Mouse (Mus musculus) forebrain, embryonic 10.5 days (tissue): ENCODE measurements around the gene Sprr1a. TPM values are rescaled to one million over a fixed set of nuclear protein-coding genes. Genes with fewer than 3 reads are reported as not detected.
"Not testable (repeated sequence)": the region's sequence is repeated elsewhere in the genome, so short reads cannot be mapped to it uniquely, and the experiment has no call there.

Source experiments
- DNase-seq: peaks from one replicate; pipeline ENCODE4 v3.0.0-alpha.2; 2017; ENCODE audit warnings: low spot score; ENCODE audit errors: extremely low spot score
- H3K27ac ChIP-seq: fragments of 300-500 bp; sonication (generic); 2 replicates; pipeline ENCODE4 v1.5.1; 2016; ENCODE audit warnings: mild to moderate bottlenecking
- H3K27me3 ChIP-seq: fragments of 300-500 bp; sonication (generic); 2 replicates; pipeline ENCODE4 v1.6.1; 2016; ENCODE audit warnings: mild to moderate bottlenecking; ENCODE audit not compliant: poor library complexity, severe bottlenecking
- H3K36me3 ChIP-seq: fragments of 300-500 bp; sonication (generic); replicated peaks from 2 replicates; pipeline ENCODE4 v1.6.1; 2016; ENCODE audit warnings: mild to moderate bottlenecking, moderate library complexity
- H3K4me1 ChIP-seq: fragments of 300-500 bp; sonication (generic); 2 replicates; pipeline ENCODE4 v1.6.1; 2016
- H3K4me3 ChIP-seq: fragments of 300-500 bp; sonication (generic); 2 replicates; pipeline ENCODE4 v1.5.1; 2016; ENCODE audit warnings: mild to moderate bottlenecking, moderate library complexity
- H3K9me3 ChIP-seq: fragments of 300-500 bp; sonication (generic); 2 replicates; pipeline ENCODE4 v1.6.1; 2016; ENCODE audit warnings: mild to moderate bottlenecking, moderate library complexity
- WGBS: fragments of 180-500 bp; shearing (Covaris S2); methylation state at CpG from one replicate; pipeline ENCODE4 v1.1.7; 2016; 5-methylcytosine and 5-hydroxymethylcytosine counted together
- polyA plus RNA-seq: library from polyadenylated mRNA; unstranded; fragments of >200 nt; fragmentation: Nextera tagmentation; extraction: Ambion mirVana; gene quantifications from 2 replicates; pipeline ENCODE4 v1.2.1, GENCODE M21; 2016

The Sprr1a gene
- not detected in 2 replicates for polyA plus RNA-seq

DNA sequence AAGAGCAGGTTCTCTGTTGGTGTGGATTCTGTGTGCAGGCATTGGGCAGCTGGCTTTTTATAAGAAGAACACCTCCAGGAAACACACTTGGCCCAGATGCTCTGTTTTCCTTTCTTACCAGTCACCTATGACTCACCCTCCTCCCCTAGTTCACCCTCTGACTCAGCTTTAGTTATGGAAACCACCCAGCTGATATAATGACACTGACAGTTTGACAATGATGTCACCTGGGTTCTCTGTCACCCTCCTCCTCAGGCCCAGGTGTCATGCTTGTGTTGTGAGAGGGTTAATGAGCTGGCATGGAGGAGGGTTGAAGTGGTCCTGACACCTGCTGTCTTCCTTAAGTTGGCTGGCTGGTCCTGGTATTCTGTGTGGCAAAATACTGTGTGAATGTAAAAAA lies at the start of gene Sprr1a:
TSS of gene Sprr1a (minus strand) at position 33 of the 400 bp plus-strand sequence.
- H3K36me3 ChIP-seq, result no peaks in the 10 kb centered on the region
- no peaks in the 10 kb centered on the region for H3K4me1 ChIP-seq
- H3K27ac ChIP-seq, result no peak within 1 kb of the TSS
- no peak for DNase-seq
- no peaks in the 10 kb centered on the region for H3K9me3 ChIP-seq
- no peak within 1 kb of the TSS for H3K4me3 ChIP-seq
- H3K27me3 ChIP-seq, result no peaks in the 10 kb centered on the region

- Histone ChIP-seq H3K9me3 (no peaks in the 10 kb centered on the region), H3K4me3 (no peak within 1 kb of the TSS), H3K27me3 (no peaks in the 10 kb centered on the region), H3K36me3 (no peaks in the 10 kb centered on the region), H3K4me1 (no peaks in the 10 kb centered on the region), H3K27ac (no peak within 1 kb of the TSS)
- WGBS, result 90% methylated on average over 3 of the region's 3 CpGs
- DNase-seq, result no peak
Observed at GRCm38 (mm10) chr3:92534411-92534810, 48.7 kb upstream of the Sprr1a start, which contains the start of gene 2310046K23Rik. Gene 2310046K23Rik, minus strand, starts transcription at chr3:92534511.

- no peaks in the 10 kb centered on the region for H3K4me1 ChIP-seq
- no peaks in the 10 kb centered on the region for H3K9me3 ChIP-seq
- no peak overlapping the region for H3K27ac ChIP-seq
- no peak for DNase-seq
- no peaks in the 10 kb centered on the region for H3K27me3 ChIP-seq
- H3K36me3 ChIP-seq, result no peaks in the 10 kb centered on the region
- no peak overlapping the region for H3K4me3 ChIP-seq
Observed at GRCm38 (mm10) chr3:92512325-92512724, 26.6 kb upstream of the Sprr1a start.

- DNase-seq, result no peak
- Histone ChIP-seq H3K4me3 (no peak overlapping the region), H3K36me3 (no peaks in the 10 kb centered on the region), H3K27ac (no peak overlapping the region), H3K27me3 (no peaks in the 10 kb centered on the region), H3K9me3 (no peaks in the 10 kb centered on the region), H3K4me1 (no peaks in the 10 kb centered on the region)
Observed at GRCm38 (mm10) chr3:92510786-92511185, 25.1 kb upstream of the Sprr1a start.

GRCm38 (mm10) chr3:92508185-92508584 lies 22.5 kb upstream of the Sprr1a start:
- H3K27ac ChIP-seq, result no peak overlapping the region
- DNase-seq, result no peak
- WGBS, result 88% methylated on average over 1 of the region's 1 CpGs

GRCm38 (mm10) chr3:92503528-92503927 lies 17.8 kb upstream of the Sprr1a start:
- Histone ChIP-seq H3K27ac (no peak overlapping the region), H3K9me3 (no peaks in the 10 kb centered on the region), H3K4me3 (no peak overlapping the region), H3K27me3 (no peaks in the 10 kb centered on the region), H3K36me3 (no peaks in the 10 kb centered on the region), H3K4me1 (no peaks in the 10 kb centered on the region)
- DNase-seq, result no peak

More at GRCm38 (mm10) chr3:92508185-92508584, 22.5 kb upstream of the Sprr1a start:
- Histone ChIP-seq H3K4me3 (no peak overlapping the region), H3K9me3 (no peaks in the 10 kb centered on the region), H3K36me3 (no peaks in the 10 kb centered on the region), H3K27me3 (no peaks in the 10 kb centered on the region), H3K4me1 (no peaks in the 10 kb centered on the region)

GRCm38 (mm10) chr3:92500393-92500792 lies 14.7 kb upstream of the Sprr1a start, which contains the start of gene Sprr4:
Gene Sprr4, minus strand, starts transcription at chr3:92500493.
- no peaks in the 10 kb centered on the region for H3K27me3 ChIP-seq
- 97% methylated on average over 1 of the region's 1 CpGs for WGBS
- DNase-seq, result no peak

GRCm38 (mm10) chr3:92490262-92490661 lies 4.6 kb upstream of the Sprr1a start:
- H3K4me1 ChIP-seq, H3K36me3 ChIP-seq, H3K4me3 ChIP-seq, H3K9me3 ChIP-seq, DNase-seq, H3K27me3 ChIP-seq, H3K27ac ChIP-seq: not testable (repeated sequence)

More at GRCm38 (mm10) chr3:92500393-92500792, 14.7 kb upstream of the Sprr1a start, which contains the start of gene Sprr4:
- H3K4me3 ChIP-seq, result no peak within 1 kb of the TSS
- H3K4me1 ChIP-seq, result no peaks in the 10 kb centered on the region
- H3K36me3 ChIP-seq, result no peaks in the 10 kb centered on the region
- no peaks in the 10 kb centered on the region for H3K9me3 ChIP-seq
- no peak within 1 kb of the TSS for H3K27ac ChIP-seq

DNA sequence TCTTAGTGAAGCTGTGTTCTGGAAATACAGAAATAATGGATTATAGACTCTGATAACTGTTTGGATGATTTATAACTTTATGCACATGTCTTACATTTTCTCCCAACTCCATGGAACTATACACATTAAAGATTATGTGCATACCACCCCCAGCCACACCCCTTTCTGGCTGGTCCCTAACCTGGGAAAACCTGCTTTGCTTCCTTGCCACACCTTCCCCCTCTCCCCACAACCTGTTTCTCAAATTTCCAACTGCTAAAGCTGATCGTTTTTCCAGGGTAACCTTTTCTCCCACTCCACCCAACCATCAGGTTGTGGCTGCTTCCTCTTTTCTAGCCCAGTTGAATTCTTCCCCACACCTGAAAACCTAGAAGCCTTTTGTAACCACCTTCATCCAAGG lies 612 bp upstream of the Sprr1a start:
- H3K27me3 ChIP-seq, result no peaks in the 10 kb centered on the region
- H3K4me3 ChIP-seq, result no peak overlapping the region
- H3K4me1 ChIP-seq, result no peaks in the 10 kb centered on the region
- DNase-seq, result no peak
- no peak overlapping the region for H3K27ac ChIP-seq
- WGBS, result 48% methylated on average over 1 of the region's 1 CpGs
- no peaks in the 10 kb centered on the region for H3K36me3 ChIP-seq
- no peaks in the 10 kb centered on the region for H3K9me3 ChIP-seq

- not testable (repeated sequence) for H3K27ac ChIP-seq, H3K27me3 ChIP-seq, DNase-seq, H3K36me3 ChIP-seq, H3K4me3 ChIP-seq, H3K9me3 ChIP-seq, H3K4me1 ChIP-seq
Observed at GRCm38 (mm10) chr3:92481249-92481648, 4.4 kb downstream of the Sprr1a start.

GRCm38 (mm10) chr3:92470111-92470510 lies 15.6 kb downstream of the Sprr1a start:
- Histone ChIP-seq H3K36me3 (no peaks in the 10 kb centered on the region), H3K9me3 (no peaks in the 10 kb centered on the region), H3K4me3 (no peak overlapping the region), H3K4me1 (peaks cover 19% of the 10 kb centered on the region), H3K27me3 (no peaks in the 10 kb centered on the region), H3K27ac (no peak overlapping the region)
- no peak for DNase-seq
- 91% methylated on average over 2 of the region's 2 CpGs for WGBS

- Histone ChIP-seq H3K27ac (no peak overlapping the region), H3K36me3 (no peaks in the 10 kb centered on the region), H3K4me1 (peaks cover 19% of the 10 kb centered on the region), H3K4me3 (no peak overlapping the region), H3K27me3 (no peaks in the 10 kb centered on the region), H3K9me3 (no peaks in the 10 kb centered on the region)
- DNase-seq, result no peak
Observed at GRCm38 (mm10) chr3:92467424-92467823, 18.3 kb downstream of the Sprr1a start.

DNA sequence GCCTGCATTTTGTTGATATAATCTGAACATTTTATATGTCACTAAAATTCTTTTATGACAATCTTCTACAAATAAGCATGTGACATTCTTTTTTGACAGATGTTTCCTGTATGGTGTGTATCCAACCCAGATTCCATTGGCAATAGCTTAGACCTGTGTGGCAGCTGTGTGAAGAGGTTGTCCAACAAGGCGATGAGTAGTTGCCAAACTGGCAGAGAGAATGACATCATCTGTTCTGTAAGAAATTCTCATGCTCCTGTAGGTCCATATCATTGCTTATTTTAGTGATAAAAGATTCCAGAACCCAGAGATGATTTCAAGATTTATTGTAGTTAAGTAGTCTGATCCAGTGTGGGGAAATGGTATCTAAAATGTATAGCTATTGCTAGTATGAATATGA lies 19.1 kb downstream of the Sprr1a start:
- H3K36me3 ChIP-seq, result no peaks in the 10 kb centered on the region
- DNase-seq, result no peak
- peaks cover 19% of the 10 kb centered on the region for H3K4me1 ChIP-seq
- no peak overlapping the region for H3K4me3 ChIP-seq
- WGBS, result 85% methylated on average over 1 of the region's 1 CpGs
- H3K27ac ChIP-seq, result no peak overlapping the region
- no peaks in the 10 kb centered on the region for H3K9me3 ChIP-seq
- H3K27me3 ChIP-seq, result no peaks in the 10 kb centered on the region

DNA sequence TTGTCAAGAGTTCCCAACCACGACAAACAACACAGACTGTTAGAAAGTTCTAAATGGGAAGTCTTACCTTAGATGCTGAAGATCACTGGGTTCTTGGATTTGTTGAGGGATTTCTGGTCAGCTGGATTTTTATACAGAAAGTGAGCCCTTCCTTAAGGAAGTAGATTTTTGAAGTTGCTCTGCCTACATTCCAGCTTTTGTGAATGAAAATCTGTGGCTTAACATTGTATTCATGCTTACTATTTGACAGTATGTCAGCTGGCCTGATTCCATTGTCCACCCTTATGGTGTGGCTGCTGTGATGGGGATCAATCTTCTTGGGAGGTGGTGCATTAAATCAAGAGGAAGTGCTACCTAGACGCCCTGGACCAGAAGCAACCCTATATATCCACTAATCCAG lies 27.1 kb downstream of the Sprr1a start, which contains the start of gene Sprr3:
TSS of gene Sprr3 (minus strand) at position 101 of the 400 bp plus-strand sequence.
- 77% methylated on average over 2 of the region's 2 CpGs for WGBS
- Histone ChIP-seq H3K9me3 (no peaks in the 10 kb centered on the region), H3K27me3 (no peaks in the 10 kb centered on the region), H3K4me1 (no peaks in the 10 kb centered on the region), H3K27ac (no peak within 1 kb of the TSS), H3K4me3 (no peak within 1 kb of the TSS), H3K36me3 (no peaks in the 10 kb centered on the region)
- no peak for DNase-seq
